Mouse (Mus musculus): ENCODE results near the gene Adam15. TPM values are rescaled to one million over a fixed set of nuclear protein-coding genes. Genes with fewer than 3 reads are reported as not detected.

The Adam15 gene
- total RNA-seq, 1 experiment from 2014 or later = 28.9 TPM

DNA sequence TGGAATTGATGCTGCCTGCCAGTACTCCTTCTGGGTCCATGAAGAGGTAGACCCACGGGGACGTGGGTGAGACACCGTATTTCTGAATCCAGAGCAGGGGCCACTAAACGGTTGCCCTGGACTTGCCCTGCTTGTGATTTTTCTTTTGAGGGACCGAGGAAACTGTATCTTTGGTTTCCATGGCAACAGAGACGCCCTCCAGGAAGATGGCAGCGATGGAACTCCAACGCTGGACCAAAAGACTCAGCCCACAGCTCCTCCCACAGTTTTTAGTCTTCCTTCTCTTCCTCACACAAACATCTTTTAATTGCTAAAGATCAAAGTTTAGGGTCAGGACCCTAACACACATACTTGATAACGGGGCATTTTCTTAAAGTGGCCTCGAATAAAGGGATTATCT is 17.8 kb downstream of the Adam15 start:
- no peak for ATAC-seq (ENCODE audit: extremely low read depth, insufficient number of reproducible peaks, low FRiP score, poor library complexity, severe bottlenecking)

DNA sequence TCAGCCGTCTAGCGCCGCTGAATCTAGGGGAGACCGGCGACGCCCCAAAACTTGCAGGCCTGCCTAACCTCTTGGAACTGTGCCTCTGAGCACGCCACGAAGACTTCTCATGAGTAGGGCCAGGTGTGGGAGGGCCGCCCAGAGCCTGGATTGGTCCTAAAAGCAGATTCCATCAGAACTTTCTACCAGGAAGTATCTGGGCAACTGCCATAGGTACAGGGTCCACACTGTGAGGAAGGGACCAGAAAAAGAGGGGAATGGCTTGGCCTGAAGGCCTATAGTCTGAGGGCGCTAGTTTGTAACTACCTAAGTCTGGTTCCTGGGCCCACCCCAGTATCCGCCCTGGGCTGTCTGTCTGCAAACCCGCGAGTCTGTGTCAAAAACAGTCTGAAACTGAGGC is 18.2 kb downstream of the Adam15 start:
- ATAC-seq (ENCODE audit: extremely low read depth, insufficient number of reproducible peaks, low FRiP score, poor library complexity, severe bottlenecking) = no peak

- no peak for ATAC-seq (ENCODE audit: extremely low read depth, insufficient number of reproducible peaks, low FRiP score, poor library complexity, severe bottlenecking)
Measured at GRCm38 (mm10) chr3:89330948-89331347, 18.8 kb downstream of the Adam15 start.

GRCm38 (mm10) chr3:89330346-89330745 is 19.4 kb downstream of the Adam15 start:
- no peak for ATAC-seq (ENCODE audit: extremely low read depth, insufficient number of reproducible peaks, low FRiP score, poor library complexity, severe bottlenecking)

DNA sequence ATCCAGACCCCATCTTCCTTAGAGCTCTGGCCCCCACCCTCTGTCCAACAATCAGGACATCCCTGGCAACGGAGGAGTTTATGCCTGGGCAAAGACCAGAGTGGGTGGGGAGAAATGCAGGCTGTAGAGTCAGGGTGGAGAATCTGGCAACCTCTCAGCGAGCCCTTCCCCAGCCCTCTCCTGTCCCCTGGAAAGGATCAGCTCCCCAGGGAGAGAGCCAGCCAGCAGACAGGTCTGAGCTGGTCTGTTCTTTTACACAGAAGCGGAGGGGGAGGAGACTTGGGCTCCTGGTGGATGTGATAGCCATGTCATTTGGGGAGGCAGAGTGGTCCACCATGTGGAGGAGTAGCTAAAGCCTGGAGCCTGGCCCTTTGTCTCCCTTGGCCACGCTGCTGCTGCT is 21.2 kb downstream of the Adam15 start:
- ATAC-seq (ENCODE audit: extremely low read depth, insufficient number of reproducible peaks, low FRiP score, poor library complexity, severe bottlenecking) = no peak

DNA sequence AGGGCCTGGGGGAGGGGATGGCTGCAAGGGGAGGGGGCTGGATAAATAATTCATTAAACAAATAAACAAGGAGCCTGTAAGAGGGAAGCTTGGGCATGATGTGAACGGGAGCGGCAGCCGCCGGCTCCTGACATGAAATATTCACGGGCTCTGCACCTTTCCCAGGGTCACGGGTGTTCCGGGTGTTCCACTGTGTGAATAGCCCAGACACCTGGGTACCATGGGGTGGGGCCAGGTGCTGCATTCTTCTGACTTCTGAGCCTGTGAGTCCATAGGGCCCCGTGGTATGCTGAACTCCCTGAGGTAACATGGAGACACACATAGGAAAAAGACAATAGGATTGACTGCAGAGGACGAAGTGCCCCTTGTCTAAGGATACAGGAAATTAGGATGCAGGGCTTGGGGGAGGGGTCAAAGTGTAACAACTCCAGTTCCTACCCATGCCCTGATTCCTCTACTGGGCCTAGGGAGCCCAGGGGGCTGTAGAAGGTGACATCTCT is 22.4 kb downstream of the Adam15 start:
- no peak for ATAC-seq (ENCODE audit: extremely low read depth, insufficient number of reproducible peaks, low FRiP score, poor library complexity, severe bottlenecking)

DNA sequence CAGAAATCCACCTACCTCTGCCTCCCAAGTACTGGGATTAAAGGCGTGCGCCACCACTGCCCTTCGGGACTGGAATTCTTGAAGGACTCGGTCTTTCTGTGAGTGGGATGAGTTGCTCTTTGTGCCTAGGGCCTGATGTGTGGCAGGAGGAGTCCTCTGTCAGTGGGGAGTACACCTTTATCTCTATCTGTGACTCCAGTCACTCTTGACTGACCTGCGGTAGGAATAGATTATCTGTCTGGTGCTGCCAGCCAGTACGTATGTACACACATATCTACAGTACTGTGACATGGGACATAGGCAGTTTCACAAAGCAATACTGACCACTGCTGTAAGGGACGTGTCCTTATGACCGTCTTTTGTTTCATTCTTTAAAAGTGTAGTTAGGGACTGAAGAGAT is 23.9 kb downstream of the Adam15 start:
- ATAC-seq (ENCODE audit: extremely low read depth, insufficient number of reproducible peaks, low FRiP score, poor library complexity, severe bottlenecking) = no peak

DNA sequence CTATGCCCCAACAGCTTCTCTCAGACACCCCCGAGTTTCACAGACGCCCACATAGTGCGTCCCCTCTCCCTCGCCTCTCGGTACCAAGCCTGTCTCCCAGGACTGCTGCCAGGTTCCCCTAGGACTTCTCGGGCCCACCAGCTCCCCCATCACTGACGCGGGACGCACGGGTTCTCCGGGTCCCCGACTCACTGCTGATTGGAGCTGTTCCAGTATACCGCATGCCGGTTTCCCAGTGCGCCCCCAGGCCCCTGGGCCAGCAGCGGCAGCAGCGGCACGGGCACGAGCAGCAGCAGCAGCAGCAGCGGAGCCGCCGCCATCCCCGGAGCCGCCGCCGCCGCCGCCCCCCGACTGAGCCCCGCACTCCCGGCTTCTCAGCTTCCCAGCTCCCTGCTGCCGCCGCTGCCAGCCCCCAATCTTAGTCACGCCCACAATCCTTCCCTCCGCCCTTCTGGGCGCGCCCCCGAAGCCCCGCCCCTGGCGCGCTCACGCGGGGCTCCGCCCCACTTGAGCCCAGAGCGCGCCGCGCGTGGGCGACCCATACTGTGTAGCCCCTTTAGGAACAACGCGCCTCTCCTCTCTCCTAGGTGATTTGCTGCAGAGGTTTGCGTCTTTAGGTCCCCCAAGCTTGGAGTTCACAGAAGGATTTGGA is 27.2 kb downstream of the Adam15 start, which contains the start of gene Efna3:
Gene Efna3, minus strand, starts transcription at position 452 of the 652 bp plus-strand sequence.
- ATAC-seq (ENCODE audit: extremely low read depth, insufficient number of reproducible peaks, low FRiP score, poor library complexity, severe bottlenecking) = no peak

DNA sequence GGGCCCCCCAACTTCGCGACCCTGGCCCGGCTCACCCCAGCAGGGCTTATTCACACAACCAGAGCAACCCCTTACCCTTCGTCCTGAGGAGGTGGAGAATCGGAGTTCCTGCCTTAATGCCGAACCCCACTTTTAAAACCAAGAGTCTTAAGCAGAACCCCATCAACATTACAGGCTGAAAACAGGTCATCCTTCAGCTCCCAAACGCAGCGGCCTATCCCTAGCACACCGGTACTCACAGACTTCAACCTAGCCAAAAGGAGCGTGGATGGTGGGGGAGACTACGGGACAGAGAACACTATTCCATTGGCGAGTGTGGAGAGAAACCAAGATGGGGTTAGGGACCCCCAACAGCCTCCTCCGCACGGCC is 27.7 kb downstream of the Adam15 start:
- ATAC-seq (ENCODE audit: extremely low read depth, insufficient number of reproducible peaks, low FRiP score, poor library complexity, severe bottlenecking) = no peak

DNA sequence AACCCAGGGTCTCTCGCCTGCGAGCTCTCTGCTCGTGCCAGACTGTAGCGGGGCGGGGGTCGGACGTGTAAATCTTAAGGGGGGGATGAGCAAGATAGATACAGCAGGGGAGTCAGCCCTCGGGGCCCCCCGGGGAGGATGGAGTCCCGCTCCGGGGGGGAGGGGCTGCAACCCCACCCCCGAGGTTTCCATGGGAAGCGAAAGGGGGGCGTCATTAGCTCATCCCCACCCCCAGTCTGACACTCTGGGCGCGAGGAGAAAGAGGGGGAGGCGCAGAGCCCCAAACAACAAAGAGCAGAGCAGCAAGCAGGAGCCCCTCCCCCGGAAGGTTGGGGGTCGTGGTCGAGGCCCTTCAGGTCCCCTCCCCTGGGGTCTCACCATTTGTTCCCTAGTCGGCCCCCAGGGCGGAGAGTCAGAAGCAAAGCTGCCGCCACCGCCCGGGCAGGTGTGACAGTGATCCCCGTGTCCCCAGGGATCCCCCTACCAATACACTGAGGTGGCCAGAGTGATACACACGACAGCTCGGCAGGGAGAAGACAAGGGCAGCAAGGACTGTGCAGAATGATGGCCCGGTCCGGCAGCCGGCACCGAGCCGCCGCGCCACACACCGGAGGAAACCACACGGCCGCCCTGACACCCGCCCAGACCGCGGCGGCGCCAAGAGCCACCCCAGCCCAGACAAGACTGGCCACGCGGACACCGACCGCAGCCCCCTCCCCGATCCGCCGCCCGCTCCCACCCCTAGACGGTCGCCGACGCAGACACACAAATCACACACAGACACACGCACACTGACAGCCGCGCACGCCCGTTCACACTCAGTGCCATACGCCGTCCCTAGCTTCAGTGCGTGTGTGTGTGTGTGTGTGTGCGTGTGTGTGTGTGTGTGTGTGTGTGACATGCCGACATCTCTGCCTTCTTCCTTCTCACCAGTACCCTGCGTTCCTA is 28.3 kb downstream of the Adam15 start:
- no peak for ATAC-seq (ENCODE audit: extremely low read depth, insufficient number of reproducible peaks, low FRiP score, poor library complexity, severe bottlenecking)

DNA sequence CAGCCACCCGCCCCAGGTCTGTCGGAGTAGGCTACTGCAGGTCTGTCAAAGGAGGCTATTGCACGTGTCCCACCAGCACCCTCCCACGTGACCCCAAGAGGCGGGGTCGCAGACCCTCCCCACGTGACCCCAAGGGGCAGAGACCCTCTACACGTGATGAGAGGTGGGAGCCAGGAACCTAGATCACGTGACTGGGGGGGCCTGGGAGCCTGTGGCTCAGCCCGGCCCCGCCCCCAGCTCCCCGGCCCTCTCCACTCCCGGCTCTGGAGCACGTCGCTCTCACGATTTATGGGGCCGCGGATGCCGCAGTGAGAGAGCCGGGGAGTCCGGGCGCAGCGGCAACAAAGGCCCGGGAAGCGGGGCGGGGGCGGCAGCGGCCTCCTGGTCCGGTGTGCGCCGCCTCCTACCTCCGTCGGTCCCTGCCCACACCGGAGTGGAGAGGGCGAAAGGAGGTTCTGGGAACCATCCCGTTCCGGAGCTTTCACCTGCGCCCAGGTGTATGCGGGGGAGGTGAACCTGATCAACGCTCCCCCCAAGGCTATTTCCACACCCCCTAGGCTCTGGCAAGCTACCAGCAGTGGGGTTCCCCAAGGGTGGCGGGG is 29.1 kb downstream of the Adam15 start:
- no peak for ATAC-seq (ENCODE audit: extremely low read depth, insufficient number of reproducible peaks, low FRiP score, poor library complexity, severe bottlenecking)

GRCm38 (mm10) chr3:89319591-89320350 is 30.0 kb downstream of the Adam15 start:
- no peak for ATAC-seq (ENCODE audit: extremely low read depth, insufficient number of reproducible peaks, low FRiP score, poor library complexity, severe bottlenecking)

DNA sequence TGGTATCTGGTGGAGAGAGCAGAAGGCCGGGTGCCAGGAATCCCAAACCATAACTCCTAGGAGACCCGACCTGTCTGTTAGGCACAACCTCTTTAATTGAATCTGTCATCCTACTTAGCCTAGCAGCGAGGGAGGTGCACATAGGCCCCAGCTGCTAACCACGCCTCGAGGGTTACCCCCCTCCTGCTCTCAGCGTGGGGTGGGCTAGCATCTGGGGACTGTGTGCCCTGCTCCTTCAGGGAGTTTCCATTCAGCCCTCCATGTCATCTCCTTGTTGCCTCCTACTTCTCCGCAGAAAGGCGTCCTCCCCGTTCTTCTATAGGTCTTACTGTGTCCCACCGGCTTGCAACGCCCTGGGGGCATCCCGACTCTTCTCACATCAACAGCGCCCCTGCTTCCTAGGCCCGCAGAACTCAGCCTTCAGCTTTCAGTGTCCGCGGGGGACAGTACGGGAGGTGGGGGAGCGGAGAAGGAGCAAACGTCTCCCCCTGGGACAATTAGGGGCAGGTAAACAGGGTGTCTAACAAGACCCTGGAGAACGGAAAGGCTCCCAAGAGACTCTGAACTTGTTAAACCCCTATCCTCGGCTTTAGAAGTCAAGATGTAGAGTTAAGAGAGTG is 30.7 kb downstream of the Adam15 start:
- no peak for ATAC-seq (ENCODE audit: extremely low read depth, insufficient number of reproducible peaks, low FRiP score, poor library complexity, severe bottlenecking)

GRCm38 (mm10) chr3:89318316-89318715 is 31.5 kb downstream of the Adam15 start:
- no peak for ATAC-seq (ENCODE audit: extremely low read depth, insufficient number of reproducible peaks, low FRiP score, poor library complexity, severe bottlenecking)

GRCm38 (mm10) chr3:89317246-89317645 is 32.5 kb downstream of the Adam15 start:
- no peak for ATAC-seq (ENCODE audit: extremely low read depth, insufficient number of reproducible peaks, low FRiP score, poor library complexity, severe bottlenecking)

DNA sequence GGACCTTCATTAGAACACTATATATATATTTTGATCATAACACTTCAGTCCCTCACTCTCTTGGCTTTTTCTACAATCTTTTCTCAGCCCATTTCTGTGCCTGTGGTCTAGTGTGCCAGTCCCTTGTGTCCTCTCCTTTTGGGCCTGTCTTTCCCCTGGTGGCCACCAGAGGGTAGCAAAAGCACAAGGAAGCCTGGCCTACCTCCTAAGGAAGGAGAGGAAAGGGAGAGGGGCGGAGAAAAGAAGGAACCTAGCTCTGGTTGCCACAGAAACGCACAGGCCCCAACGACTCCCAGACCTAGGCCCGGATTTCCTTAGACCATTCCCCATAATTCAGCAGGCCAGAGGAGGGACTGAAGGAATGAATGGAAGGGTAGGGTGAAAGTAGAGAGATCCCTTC is 33.0 kb downstream of the Adam15 start:
- ATAC-seq (ENCODE audit: extremely low read depth, insufficient number of reproducible peaks, low FRiP score, poor library complexity, severe bottlenecking) = peak; percentile 48; the same call in 1 of the 2 replicates

- ATAC-seq (ENCODE audit: extremely low read depth, insufficient number of reproducible peaks, low FRiP score, poor library complexity, severe bottlenecking) = no peak
Measured at GRCm38 (mm10) chr3:89315930-89316831, 33.6 kb downstream of the Adam15 start.
